Mouse (Mus musculus) heart, postnatal 0 days (tissue): ENCODE data around the gene Lpin3.

Experiments used
- CTCF ChIP-seq: IDR thresholded peaks from 2 replicates; pipeline ENCODE4 v1.5.1; 2016; ENCODE audit warnings: antibody characterized with exemption, control low read depth, low read depth
- EP300 ChIP-seq: IDR thresholded peaks from 2 replicates; pipeline ENCODE4 v1.6.1; 2016; ENCODE audit warnings: antibody characterized with exemption, low read depth

DNA sequence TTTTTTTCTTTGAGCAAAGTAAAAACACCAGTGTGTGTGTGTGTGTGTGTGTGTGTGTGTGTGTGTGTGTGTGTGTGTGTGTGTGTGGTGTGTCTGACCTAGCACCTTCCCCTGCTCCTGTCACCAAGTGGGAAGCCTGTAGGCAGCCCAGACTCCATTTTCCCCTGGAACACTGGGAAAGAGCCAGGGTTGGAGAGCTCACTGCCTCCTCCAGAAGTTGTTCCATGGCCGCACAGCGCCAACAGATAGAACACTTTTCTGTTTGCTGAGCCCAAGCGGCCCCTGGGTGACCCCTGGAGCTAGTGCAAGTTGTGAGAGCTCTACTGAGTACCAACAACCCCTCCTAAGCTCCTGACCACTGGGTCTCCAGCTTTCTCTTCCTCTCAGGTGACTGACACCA lies 52.5 kb downstream of the Lpin3 start:
- TF ChIP-seq CTCF (no peak), EP300 (no peak)
